Mouse (Mus musculus): Measurements from ENCODE around the gene Atxn1.

DNA sequence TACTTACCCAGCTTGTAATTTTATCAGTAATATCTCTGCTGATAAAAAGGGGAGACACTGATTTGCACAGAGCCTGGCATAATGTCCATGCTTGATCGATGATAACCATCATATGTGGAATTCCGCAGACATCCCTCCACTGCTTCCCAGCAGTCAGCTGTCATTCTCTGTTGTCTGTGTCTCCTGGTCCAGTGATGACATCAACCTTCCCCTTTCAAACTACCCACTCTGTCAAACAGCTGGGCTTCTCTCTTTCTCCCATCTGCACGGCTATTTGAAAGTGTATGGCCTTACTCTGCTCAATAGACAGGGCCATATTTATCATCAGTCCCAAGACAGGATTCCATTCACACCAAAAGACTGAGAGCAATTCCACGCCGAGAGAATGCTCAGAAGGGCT lies 387.4 kb downstream of the Atxn1 start:
- TF ChIP-seq CTCF (IDR thresholded peaks at IDR 0.05) (no peak), POLR2A (IDR thresholded peaks at IDR 0.05; ENCODE audit: insufficient read depth, low read depth, low read length) (no peak), EP300 (IDR thresholded peaks at IDR 0.05; ENCODE audit: insufficient read depth, low read depth, low read length) (no peak)

Measured in heart, adult 2 months (tissue).